Mouse (Mus musculus) 416B (cell line): ENCODE data around the gene Xirp2.

Experiments
- DNase-seq: peaks from one replicate; pipeline ENCODE4 v3.0.0; 2011; ENCODE audit warnings: low read depth

The Xirp2 gene

GRCm38 (mm10) chr2:67564851-67565479 lies 119.2 kb downstream of the Xirp2 start:
- no peak for DNase-seq

DNA sequence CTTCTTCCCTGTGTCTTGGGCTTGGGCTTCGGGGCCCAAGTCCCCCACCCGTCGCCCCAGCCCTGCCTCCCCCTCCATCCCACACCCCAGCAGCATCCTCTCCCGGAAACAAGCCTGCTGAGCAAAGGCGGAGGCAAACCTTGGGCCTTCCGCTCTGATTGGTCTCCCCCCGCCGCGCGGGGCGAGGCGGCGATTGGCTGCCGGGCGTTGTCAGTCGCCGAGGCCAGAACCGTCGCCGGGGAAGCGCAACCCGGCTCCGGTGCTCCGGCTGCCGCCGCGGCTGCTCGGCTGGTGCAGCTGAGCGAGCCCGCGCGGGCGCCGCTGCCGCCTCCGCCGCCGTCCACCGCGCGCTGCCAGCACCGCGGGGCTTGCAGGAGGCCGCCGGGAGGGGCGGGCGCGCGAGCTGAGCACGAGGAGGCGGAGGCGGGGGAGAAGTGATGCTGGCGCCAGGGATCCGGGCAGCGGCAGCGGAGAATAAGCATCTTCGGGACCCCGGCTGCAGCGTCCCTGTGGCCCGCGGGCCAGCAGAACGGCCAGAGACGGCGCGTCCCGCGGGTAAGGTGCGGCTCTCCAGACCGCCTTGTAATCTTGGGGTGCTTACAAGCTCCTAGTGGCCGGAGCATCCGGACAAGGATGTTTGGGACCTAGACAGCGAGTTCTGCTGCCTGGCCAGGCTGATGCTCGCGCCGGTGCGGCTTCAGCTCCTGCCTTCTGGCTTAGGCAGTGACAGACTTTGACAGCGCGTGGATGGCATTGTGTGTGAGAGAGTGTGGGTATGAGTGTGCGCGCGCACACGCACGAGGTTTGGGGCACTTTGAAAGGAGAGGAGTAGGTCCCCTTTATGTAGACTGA lies 119.9 kb downstream of the Xirp2 start, which contains the start of gene B3galt1:
Gene B3galt1, plus strand, starts transcription at position 392 of the 852 bp plus-strand sequence.
- DNase-seq = no peak

DNA sequence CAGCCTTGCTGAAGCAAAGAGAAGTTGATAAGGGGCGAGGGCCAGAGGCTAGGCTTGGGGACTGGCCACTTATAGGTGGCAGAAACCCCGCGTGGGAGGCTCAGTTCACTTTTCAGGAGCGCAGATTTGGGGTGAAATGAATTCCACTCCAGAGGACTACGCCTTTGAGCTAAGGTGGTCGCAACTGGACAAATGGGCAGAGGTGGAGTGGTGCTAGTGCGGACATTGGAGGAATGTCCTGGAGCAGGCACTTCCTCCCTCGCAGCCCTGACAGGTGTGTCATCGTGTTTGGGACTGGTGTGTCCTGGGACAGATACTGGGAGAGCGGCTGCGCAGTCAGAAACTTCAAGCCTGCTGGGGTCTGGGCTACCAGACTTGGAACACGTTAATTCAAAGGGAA lies 120.8 kb downstream of the Xirp2 start:
- no peak for DNase-seq

DNA sequence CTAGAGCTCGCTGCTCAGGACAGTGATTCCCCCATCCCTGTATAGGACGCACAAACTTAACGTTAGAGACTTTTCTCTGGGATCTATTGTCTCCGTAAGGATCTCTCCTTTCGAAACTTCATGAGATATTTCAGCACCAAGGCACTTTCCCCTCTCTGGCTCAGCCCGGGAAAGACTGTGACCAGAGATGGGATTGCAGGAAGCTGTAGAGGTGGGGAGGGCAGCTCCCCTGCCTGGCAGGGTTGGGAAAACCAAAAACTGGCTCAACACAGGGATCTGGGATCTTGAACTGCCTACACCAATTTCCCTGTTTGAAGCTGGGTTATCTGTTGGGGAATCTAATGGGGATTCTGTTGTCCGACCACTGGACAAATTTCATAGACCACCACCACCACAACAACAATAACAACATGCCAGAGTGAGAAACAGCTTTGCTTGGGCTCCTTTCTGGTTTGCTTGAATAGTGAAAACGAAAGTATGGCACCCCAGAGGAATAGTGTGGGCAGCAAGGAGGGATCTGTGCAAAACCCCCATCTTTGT lies 121.4 kb downstream of the Xirp2 start:
- DNase-seq = no peak
